Mouse (Mus musculus): Measurements from ENCODE around the gene Cox7a2.

Cox7a2 gene

GRCm38 (mm10) chr9:79730301-79730700, 29.4 kb downstream of the Cox7a2 start:
- no peak for DNase-seq (ENCODE audit: low spot score)

- DNase-seq (ENCODE audit: low spot score): no peak
Observed at GRCm38 (mm10) chr9:79723090-79723489, 36.6 kb downstream of the Cox7a2 start.

- no peak for DNase-seq (ENCODE audit: low spot score)
Observed at GRCm38 (mm10) chr9:79721056-79721455, 38.6 kb downstream of the Cox7a2 start.

GRCm38 (mm10) chr9:79720143-79720542, 39.5 kb downstream of the Cox7a2 start:
- DNase-seq (ENCODE audit: low spot score): no peak

GRCm38 (mm10) chr9:79719451-79719850, 40.2 kb downstream of the Cox7a2 start:
- DNase-seq (ENCODE audit: low spot score): no peak

- DNase-seq (ENCODE audit: low spot score): no peak
Observed at GRCm38 (mm10) chr9:79718481-79719370, 41.0 kb downstream of the Cox7a2 start, which contains the start of gene Col12a1. Gene Col12a1, minus strand, starts transcription at chr9:79718831.

- DNase-seq (ENCODE audit: low spot score): no peak
Observed at GRCm38 (mm10) chr9:79717836-79718475, 41.7 kb downstream of the Cox7a2 start.

- DNase-seq (ENCODE audit: low spot score): no peak
Observed at GRCm38 (mm10) chr9:79716909-79717835, 42.5 kb downstream of the Cox7a2 start.

- no peak for DNase-seq (ENCODE audit: low spot score)
Observed at GRCm38 (mm10) chr9:79716496-79716895, 43.2 kb downstream of the Cox7a2 start.

- peak; percentile 64 for DNase-seq (ENCODE audit: low spot score)
Observed at GRCm38 (mm10) chr9:79714471-79715045, 45.1 kb downstream of the Cox7a2 start.

Data from ovary, postnatal 10 days (tissue).